Mouse (Mus musculus) kidney, adult 11 months (tissue): Measurements from ENCODE around the gene Capn10.
A peak's percentile ranks its signal among the peaks of the same experiment; 100 is the strongest.

ENCODE experiments used
- DNase-seq: peaks from one replicate; pipeline ENCODE4 v3.0.0; 2022

The Capn10 gene

DNA sequence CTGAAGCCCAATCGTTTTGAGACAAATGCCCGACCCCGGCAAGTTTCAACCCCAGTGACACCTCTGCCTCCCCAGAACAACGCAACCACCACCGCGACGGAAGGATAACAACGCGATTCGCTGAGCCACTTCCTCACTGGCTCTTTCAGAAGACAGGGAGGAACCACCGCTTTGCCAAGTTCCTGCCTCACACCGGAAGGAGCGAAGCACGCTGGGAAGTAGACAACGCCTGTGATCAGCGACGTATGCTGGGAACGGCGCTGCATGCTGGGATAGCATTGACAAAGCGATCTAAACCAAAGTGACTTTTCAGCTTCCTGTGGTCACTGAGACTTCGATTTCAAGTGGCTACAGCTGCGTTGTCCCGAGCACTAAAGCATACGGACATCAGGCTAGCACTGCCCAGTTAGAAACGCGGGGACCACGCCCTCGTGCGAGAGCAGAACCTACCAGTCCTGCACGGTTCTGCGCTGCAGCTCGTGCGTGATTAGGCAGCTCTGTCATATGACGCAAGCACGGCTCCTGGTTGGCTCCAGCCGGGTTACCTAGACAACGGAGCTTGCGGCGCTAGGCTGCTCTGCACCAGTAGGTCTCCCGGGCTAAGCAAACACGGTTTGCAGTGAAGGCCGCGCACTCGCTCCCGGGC, at the start of gene Capn10:
Capn10 (plus strand) TSS at position 195 of the 646 bp plus-strand sequence.
- peak; percentile 97 for DNase-seq

- DNase-seq = no peak
Measured at GRCm38 (mm10) chr1:92888901-92889655, 45.1 kb upstream of the Capn10 start.

DNA sequence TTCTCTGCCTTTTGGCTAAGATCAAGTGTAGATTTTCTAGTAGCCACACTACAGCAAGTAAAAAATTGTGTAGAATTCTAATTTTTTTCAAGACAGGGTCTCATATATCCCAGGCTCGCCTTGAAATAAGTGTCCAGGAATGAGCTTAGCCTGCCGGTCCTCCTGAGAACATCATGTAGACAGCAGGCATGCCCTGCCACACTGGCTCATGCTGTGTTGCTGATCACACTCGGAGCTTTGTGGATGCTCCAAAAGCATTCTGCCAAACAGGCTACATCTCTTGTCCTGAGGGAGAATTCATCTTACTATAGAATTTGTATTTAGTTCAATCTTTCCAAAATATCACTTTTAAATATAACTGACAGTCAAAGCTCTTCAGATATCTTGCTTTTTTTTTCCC, 41.4 kb upstream of the Capn10 start:
- no peak for DNase-seq

- DNase-seq = no peak
Measured at GRCm38 (mm10) chr1:92893896-92894295, 40.3 kb upstream of the Capn10 start.

DNA sequence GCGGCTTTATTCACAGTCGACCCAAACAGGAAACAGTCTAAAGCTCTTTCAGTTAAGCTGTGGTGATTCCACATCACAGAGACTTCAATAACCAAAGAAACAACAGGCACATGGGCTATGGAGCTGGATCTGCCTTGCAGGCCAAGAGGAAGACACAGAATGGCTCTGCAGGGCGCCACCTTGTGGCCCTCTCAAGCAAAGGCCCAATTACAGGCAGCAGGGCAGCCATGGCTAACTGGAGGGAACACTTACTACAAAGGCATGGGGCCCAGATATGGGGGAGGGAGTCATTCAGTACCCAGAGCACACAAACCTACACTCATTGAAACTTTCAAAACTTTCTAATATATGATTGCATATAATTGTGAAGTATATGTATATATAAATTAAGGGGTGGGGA, 39.1 kb upstream of the Capn10 start:
- peak; percentile 59 for DNase-seq

DNA sequence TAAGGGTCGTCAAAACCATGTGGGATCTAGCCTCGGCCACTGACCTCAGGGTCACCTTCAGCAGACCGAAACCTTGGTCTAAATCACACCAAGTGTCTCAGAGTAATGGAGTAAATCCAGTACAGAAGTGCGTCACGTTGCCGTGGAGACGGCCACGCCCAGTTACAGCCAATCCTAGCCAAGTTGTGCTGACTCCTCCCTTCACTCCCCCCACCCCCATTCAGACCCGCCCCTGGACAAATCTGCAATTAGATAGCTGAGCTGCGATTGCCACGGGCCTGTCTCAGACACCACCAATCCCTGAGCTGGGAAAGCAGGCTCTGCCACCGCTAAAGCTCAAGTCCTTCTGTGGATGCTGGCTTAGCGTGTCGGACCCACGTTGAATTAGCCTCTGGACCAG, 31.4 kb upstream of the Capn10 start, which contains the start of gene Ankmy1:
Ankmy1 (minus strand) TSS at position 121 of the 400 bp plus-strand sequence.
- DNase-seq = peak; percentile 62

DNA sequence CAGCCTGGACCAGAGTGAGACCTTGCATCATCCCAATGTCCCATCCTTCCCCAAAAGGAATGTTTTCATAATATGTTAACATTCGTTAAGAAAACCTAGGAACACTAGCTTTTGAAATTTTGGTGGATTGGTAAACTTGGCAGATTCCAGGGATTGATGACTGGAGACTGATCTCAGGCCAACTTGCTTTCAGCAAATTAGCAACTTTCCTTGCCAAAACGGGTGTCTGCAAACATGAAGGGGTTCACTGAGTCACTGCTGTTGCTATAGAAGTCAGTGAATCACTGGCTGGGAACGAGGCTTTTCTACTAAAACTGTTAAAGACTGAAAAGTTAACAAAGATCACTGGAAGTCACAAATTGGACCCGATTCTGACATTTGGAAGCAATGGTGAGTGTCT, 30.5 kb upstream of the Capn10 start:
- no peak for DNase-seq

GRCm38 (mm10) chr1:92905703-92906310, 28.4 kb upstream of the Capn10 start:
- no peak for DNase-seq

- peak; percentile 95 for DNase-seq
Measured at GRCm38 (mm10) chr1:92906779-92907631, 27.2 kb upstream of the Capn10 start, which contains the start of gene Dusp28. Dusp28 (plus strand) TSS chr1:92906981.

DNA sequence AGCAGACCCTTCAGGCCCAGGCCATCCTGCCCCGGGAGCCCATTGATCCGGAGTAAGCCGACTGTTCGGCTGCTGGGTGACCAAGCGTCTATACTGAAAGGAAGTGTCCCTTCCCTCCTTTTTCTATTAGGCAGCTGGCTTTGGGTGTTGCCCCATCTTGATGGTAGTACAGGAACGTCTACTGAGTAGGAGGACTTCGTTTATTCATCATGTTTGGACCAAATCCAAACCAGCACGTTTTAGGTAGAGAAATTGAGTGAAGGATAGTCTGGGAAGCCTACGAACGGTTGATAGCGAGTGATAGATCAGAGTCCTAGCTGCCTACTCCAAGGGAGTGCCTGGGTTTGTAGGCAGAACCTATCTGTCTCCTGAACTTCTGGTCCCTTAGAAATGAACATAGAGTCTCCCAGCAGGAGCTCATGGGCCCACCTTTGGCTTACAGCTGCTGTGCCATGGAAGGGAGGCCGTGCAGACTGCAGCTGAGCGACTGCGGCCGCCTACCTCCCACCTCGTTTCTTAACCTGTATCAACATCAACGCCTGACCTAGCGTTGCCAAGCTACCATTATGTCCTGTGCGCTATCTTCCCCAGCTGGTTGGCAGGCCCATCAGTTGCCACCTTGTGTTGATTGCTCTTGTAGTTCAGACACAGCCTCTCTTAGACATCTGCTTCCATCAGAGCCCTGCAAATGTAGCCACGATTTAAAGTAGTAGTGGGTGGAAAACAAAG, 26.4 kb upstream of the Capn10 start:
- no peak for DNase-seq

GRCm38 (mm10) chr1:92908664-92909063, 25.5 kb upstream of the Capn10 start:
- DNase-seq = no peak

DNA sequence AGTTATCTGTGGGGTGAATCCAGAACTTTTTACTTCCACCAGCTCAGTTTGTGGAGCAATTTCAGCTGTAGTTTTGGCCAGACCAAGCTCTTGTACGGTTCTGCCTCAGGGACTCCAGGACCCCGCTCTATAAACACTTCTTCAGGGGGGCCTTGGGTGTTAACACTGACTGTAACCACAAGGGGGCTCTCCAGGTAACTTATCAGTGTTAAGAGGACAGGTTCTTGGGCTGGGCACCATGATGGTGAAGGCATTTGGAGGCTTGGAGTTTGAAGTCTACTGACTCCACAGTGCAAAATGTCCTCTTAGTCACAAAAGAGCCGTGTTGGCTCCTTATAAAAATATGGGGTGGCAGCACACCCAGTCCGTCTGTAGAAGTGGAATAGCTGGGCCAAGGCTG, 25.1 kb upstream of the Capn10 start:
- DNase-seq = no peak

DNA sequence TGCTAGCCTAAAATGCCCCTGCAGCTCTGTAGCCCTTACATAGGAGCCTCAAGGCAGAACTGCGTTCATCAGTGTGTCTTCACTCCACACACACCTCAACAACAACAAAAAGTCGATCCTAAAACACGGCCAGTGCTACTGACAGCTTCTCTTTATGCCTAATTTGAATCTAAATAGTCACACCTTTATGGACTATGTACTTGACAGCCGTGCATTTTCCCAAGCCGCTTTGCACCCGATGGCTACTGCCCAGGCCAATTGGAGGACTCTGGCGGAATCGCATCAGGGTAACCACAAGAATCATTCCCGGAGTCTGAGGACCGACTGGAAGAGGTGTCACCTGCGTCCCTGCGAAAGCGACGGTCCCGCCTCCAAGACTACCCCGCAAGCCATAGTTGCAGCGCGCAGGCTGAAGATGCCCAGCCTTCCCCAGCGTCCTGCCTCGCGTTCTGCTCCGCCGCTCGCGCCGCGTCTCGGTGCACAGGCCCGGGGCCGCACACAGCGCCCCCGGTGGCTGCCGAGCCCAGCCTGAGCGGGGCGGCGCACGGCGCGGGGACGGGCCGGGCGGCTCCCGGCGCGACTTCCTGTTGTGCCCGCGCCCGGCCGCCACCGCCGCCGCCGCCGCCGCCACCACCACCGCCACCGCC, 23.8 kb upstream of the Capn10 start, which contains the start of gene Rnpepl1:
Rnpepl1 (plus strand) TSS at position 545 of the 647 bp plus-strand sequence.
- DNase-seq = peak; percentile 76

DNA sequence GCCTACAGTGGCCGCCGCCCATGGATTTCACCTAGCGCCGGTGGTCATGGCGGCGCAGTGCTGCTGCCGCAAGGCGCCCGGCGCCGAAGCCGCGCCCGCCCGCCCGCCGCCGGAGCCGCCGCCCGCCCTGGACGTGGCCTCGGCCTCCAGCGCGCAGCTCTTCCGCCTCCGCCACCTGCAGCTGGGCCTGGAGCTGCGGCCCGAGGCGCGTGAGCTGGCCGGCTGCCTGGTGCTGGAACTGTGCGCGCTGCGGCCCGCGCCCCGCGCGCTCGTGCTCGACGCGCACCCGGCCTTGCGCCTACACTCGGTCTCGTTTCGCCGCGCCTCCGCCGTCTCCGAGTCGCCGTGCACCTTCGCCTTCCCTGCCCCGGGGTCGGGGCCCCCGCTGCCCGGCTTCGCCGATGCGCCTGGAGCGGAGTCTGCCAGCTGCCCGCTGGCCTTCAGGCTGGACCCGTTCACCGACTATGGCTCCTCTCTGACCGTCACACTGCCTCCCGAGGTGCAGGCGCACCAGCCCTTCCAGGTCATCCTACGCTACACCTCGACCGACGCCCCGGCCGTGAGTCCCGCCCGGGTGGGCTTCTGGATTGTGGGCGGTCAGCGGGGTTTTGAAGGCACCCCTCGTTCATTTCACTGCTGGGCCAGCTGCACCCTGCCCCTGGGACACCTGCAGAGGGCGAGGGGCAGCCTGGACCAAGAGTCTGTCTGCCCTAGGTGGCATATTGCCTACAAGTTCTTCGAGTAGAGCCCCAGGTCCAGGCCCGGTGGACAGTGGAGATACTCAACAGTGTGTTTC, 23.1 kb upstream of the Capn10 start:
- DNase-seq = peak; percentile 48

GRCm38 (mm10) chr1:92911721-92912138, 22.4 kb upstream of the Capn10 start:
- no peak for DNase-seq

DNA sequence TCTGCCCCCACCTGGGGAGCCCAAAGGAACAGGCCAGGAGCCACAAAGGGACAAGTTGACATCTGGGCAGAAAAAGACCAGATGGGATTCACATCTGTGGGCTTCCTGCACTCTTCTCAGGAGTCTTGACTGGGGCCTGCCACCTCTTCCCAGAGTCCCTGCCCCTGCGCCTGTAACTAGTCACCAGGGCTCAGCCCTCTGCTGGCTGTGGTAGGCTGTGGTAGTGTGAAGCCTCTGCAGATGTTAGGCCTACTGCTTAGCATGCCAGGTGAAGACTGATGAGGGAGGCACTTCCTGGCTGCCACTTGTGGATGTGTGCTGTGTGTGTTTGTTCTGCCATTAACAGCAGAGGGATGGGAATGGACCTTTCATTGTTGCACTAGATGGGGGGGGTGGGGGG, 21.9 kb upstream of the Capn10 start:
- DNase-seq = no peak

DNA sequence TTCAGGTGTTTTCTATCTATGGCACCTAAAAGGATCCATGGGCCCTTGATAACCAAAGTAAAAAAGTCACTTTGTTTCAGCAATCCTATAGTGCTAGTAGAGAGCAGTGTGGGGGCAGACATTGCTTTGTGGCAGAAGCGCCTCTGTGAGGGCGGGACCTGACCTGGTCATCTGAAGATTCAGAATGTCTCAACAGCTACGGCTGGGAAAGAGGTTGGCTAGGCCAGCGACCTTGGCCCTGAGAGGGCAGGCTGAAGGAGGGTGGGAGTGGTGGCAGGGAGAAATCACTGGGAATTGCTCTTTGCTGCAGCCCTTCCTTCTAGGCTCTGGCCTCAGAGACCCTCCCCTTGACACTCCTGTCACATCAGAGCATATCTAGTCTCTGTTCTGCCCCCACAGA, 19.9 kb upstream of the Capn10 start:
- no peak for DNase-seq

- no peak for DNase-seq
Measured at GRCm38 (mm10) chr1:92914993-92915392, 19.2 kb upstream of the Capn10 start.

DNA sequence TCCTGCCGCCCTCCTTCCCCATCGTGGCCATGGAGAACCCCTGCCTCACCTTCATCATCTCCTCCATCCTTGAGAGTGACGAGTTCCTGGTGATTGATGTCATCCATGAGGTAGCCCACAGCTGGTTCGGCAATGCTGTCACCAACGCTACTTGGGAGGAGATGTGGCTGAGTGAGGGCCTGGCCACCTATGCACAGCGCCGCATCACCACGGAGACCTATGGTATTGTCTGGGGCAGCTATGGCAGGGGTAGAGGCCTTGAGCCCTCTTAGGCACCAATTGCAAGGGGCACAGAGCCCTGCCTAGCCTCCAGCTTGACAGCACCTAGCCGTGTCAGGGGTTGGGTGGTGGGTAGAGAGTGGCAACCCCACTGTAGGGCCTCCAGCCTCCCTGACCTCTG, 17.5 kb upstream of the Capn10 start:
- no peak for DNase-seq

- DNase-seq = no peak
Measured at GRCm38 (mm10) chr1:92919151-92919550, 15.0 kb upstream of the Capn10 start.

DNA sequence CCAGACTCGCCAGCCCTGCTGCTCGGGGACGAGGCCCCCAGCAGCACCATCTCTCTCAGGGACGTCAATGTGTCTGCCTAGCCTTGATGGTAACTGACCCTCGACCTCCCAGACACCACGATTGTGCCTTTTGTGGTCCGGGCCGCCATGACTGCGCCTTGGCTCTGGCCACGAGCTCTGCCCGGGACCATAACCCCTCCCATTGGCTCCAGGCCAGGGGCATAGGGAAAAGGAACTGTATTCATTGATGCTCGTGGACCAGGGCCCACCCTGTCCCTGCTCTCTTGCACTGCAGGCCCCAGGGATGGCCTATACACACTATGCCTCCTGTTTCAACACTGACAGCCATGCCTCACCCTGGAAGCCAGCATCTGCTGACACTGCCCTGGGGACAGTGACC, 14.4 kb upstream of the Capn10 start:
- DNase-seq = no peak
